Mouse (Mus musculus): ENCODE results near the gene Cntn5. TPM values are rescaled to one million over a fixed set of nuclear protein-coding genes. Genes with fewer than 3 reads are reported as not detected.

The Cntn5 gene
- polyA plus RNA-seq, 1 experiment = not detected

DNA sequence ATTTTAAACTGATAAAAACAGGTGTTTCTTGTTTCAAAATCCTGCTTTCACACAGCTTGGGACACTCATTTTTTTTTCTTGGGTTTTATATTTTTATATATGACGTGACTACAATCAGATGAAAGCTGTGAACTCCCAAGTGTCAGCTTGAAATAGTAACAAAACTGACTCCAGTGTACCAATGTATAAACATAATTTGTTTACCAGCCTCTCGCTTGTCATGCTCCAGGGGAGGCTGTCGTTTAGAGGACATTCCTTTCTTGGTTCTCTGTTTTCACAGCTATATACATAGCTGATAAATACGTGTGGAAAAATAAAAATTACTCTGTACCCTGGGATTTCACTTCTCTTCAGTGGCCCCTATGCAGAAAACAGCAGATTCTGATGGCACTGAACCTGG lies 556.4 kb downstream of the Cntn5 start:
- H3K79me2 ChIP-seq (ENCODE audit: control insufficient read depth, insufficient read depth) = no peaks in the 10 kb centered on the region
- no peak for TF ChIP-seq SRF (IDR thresholded peaks at IDR 0.05; ENCODE audit: control insufficient read depth, insufficient read length, low read depth)
- no peak for TF ChIP-seq CEBPB (IDR thresholded peaks at IDR 0.05; ENCODE audit: insufficient read depth, poor library complexity, severe bottlenecking)
- no peak for TF ChIP-seq MAX (IDR thresholded peaks at IDR 0.05; ENCODE audit: low read depth)
- TF ChIP-seq MYOG (IDR thresholded peaks at IDR 0.05; ENCODE audit: control insufficient read depth in 1 of 3, insufficient read depth in 1 of 3, insufficient read length in 2 of 3, low read depth in 2 of 3) = no peak
- no peak for TF ChIP-seq MYOD1 (IDR thresholded peaks at IDR 0.05; ENCODE audit: control insufficient read depth in 1 of 3, insufficient read length in 2 of 3, low read depth in 2 of 3)
- TF ChIP-seq REST (IDR thresholded peaks at IDR 0.05; ENCODE audit: insufficient read depth, insufficient read length) = no peak
- no peak for TF ChIP-seq TCF12 (IDR thresholded peaks at IDR 0.05; ENCODE audit: insufficient read depth, poor library complexity, severe bottlenecking)
- TF ChIP-seq USF1 (IDR thresholded peaks at IDR 0.05; ENCODE audit: low read depth) = no peak
- TF ChIP-seq TCF3 (IDR thresholded peaks at IDR 0.05; ENCODE audit: insufficient read length, low read depth) = no peak
- no peak for TF ChIP-seq POLR2A (IDR thresholded peaks at IDR 0.05; ENCODE audit: insufficient read length, low read depth)
- no peak for TF ChIP-seq E2F4 (IDR thresholded peaks at IDR 0.05; ENCODE audit: insufficient read depth)
- no peak for TF ChIP-seq POLR2AphosphoS2 (IDR thresholded peaks at IDR 0.05; ENCODE audit: insufficient read length, low read depth)
- H3K4me2 ChIP-seq (ENCODE audit: low read depth) = no peak overlapping the region
- no peaks in the 10 kb centered on the region for H3K36me3 ChIP-seq (ENCODE audit: control insufficient read depth, insufficient read depth)
- no peaks in the 10 kb centered on the region for H3K27me3 ChIP-seq (ENCODE audit: control insufficient read depth, insufficient read depth, insufficient read length)
- no peak overlapping the region for H3K4me3 ChIP-seq
- no peak overlapping the region for H3ac ChIP-seq (ENCODE audit: control insufficient read depth, insufficient read length)

DNA sequence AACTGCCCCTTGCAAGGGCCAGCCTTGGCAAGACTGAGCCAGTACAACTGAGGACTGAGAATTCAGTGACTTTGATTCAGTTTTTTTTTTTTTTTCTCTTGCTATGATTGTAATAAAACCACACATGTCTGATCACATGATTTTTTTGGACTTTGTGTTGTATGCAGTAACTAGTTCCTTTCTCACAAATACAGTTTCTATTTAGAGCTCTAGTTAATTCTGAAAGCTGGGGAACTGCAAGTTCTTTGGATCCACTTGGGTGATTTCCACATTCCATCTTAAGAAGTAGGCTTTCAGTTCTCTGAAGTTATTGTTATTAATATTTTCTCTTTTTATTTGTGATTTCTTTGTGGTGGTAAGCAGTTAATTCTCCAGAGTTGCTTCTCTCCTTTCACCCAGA lies 563.8 kb downstream of the Cntn5 start:
- Histone ChIP-seq H3K27me3 (ENCODE audit: control insufficient read depth, insufficient read depth, insufficient read length) (no peaks in the 10 kb centered on the region), H3K4me2 (ENCODE audit: low read depth) (no peak overlapping the region), H3K79me2 (ENCODE audit: control insufficient read depth, insufficient read depth) (no peaks in the 10 kb centered on the region), H3K4me3 (no peak overlapping the region), H3ac (ENCODE audit: control insufficient read depth, insufficient read length) (no peak overlapping the region), H3K36me3 (ENCODE audit: control insufficient read depth, insufficient read depth) (no peaks in the 10 kb centered on the region)
- TF ChIP-seq POLR2A (IDR thresholded peaks at IDR 0.05; ENCODE audit: insufficient read length, low read depth) (no peak), USF1 (IDR thresholded peaks at IDR 0.05; ENCODE audit: low read depth) (no peak), MYOD1 (IDR thresholded peaks at IDR 0.05; ENCODE audit: control insufficient read depth in 1 of 3, insufficient read length in 2 of 3, low read depth in 2 of 3) (no peak), CEBPB (IDR thresholded peaks at IDR 0.05; ENCODE audit: insufficient read depth, poor library complexity, severe bottlenecking) (no peak), MYOG (IDR thresholded peaks at IDR 0.05; ENCODE audit: control insufficient read depth in 1 of 3, insufficient read depth in 1 of 3, insufficient read length in 2 of 3, low read depth in 2 of 3) (no peak), E2F4 (IDR thresholded peaks at IDR 0.05; ENCODE audit: insufficient read depth) (no peak), TCF12 (IDR thresholded peaks at IDR 0.05; ENCODE audit: insufficient read depth, poor library complexity, severe bottlenecking) (no peak), TCF3 (IDR thresholded peaks at IDR 0.05; ENCODE audit: insufficient read length, low read depth) (no peak), SRF (IDR thresholded peaks at IDR 0.05; ENCODE audit: control insufficient read depth, insufficient read length, low read depth) (no peak), MAX (IDR thresholded peaks at IDR 0.05; ENCODE audit: low read depth) (no peak), POLR2AphosphoS2 (IDR thresholded peaks at IDR 0.05; ENCODE audit: insufficient read length, low read depth) (no peak), REST (IDR thresholded peaks at IDR 0.05; ENCODE audit: insufficient read depth, insufficient read length) (no peak)

DNA sequence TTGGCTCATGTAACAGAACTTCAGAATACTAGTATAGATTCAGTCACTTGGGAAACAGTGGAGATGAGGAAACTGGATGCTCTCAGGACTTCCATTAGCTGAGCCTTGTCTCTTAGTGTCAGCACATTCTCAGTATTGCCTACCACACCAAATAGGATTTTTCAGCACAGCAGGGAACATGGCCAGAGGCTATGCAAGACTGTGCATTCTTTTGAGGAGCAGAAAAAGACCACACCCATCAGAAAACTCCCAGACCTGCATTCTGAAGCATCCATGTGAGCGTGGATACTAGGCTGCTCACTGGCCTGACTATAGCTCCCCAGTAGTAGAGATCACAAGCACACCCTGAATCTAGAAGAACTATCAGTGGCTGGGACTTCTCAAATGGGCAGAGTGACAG lies 564.9 kb downstream of the Cntn5 start:
- H3ac ChIP-seq (ENCODE audit: control insufficient read depth, insufficient read length) = no peak overlapping the region
- TF ChIP-seq MAX (IDR thresholded peaks at IDR 0.05; ENCODE audit: low read depth) = no peak
- TF ChIP-seq E2F4 (IDR thresholded peaks at IDR 0.05; ENCODE audit: insufficient read depth) = no peak
- TF ChIP-seq MYOD1 (IDR thresholded peaks at IDR 0.05; ENCODE audit: control insufficient read depth in 1 of 3, insufficient read length in 2 of 3, low read depth in 2 of 3) = no peak
- TF ChIP-seq TCF12 (IDR thresholded peaks at IDR 0.05; ENCODE audit: insufficient read depth, poor library complexity, severe bottlenecking) = no peak
- no peak for TF ChIP-seq TCF3 (IDR thresholded peaks at IDR 0.05; ENCODE audit: insufficient read length, low read depth)
- no peak for TF ChIP-seq CEBPB (IDR thresholded peaks at IDR 0.05; ENCODE audit: insufficient read depth, poor library complexity, severe bottlenecking)
- TF ChIP-seq USF1 (IDR thresholded peaks at IDR 0.05; ENCODE audit: low read depth) = no peak
- no peak for TF ChIP-seq POLR2A (IDR thresholded peaks at IDR 0.05; ENCODE audit: insufficient read length, low read depth)
- no peak for TF ChIP-seq MYOG (IDR thresholded peaks at IDR 0.05; ENCODE audit: control insufficient read depth in 1 of 3, insufficient read depth in 1 of 3, insufficient read length in 2 of 3, low read depth in 2 of 3)
- TF ChIP-seq POLR2AphosphoS2 (IDR thresholded peaks at IDR 0.05; ENCODE audit: insufficient read length, low read depth) = no peak
- no peak for TF ChIP-seq REST (IDR thresholded peaks at IDR 0.05; ENCODE audit: insufficient read depth, insufficient read length)
- no peak for TF ChIP-seq SRF (IDR thresholded peaks at IDR 0.05; ENCODE audit: control insufficient read depth, insufficient read length, low read depth)
- no peaks in the 10 kb centered on the region for H3K36me3 ChIP-seq (ENCODE audit: control insufficient read depth, insufficient read depth)
- no peaks in the 10 kb centered on the region for H3K27me3 ChIP-seq (ENCODE audit: control insufficient read depth, insufficient read depth, insufficient read length)
- no peaks in the 10 kb centered on the region for H3K79me2 ChIP-seq (ENCODE audit: control insufficient read depth, insufficient read depth)
- no peak overlapping the region for H3K4me2 ChIP-seq (ENCODE audit: low read depth)
- no peak overlapping the region for H3K4me3 ChIP-seq

DNA sequence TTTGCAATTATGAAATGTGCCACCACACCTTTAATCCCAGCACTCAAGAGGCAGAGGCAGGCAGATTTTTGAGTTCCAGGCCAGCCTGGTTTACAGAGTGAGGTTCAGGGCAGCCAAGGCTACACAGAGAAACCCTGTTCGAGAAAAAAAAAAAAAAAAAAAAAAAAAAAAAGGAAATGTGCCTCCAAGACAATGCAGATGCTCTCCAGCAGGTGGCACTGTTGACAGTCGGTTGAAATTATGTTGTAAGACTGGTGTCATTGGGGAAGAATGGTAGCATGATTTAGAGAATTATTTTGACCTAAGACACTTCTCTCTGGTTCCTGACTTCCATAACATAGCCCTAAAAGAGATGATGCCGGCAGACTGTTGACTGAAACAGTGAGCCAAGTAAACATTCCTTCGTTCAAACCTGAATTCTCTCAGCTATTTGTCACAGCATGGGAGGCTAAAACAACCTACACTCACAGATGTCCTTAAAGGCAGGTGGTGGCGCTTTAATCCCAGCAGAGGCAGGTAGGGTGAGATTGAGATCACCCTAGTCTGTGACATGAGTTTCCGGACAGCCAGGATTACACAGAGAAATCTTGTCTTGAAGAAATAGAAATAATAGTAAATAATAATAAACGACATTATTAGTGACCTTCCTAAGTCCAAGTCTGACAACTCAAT lies 579.7 kb downstream of the Cntn5 start:
- no peaks in the 10 kb centered on the region for H3K79me2 ChIP-seq (ENCODE audit: control insufficient read depth, insufficient read depth)
- no peak overlapping the region for H3ac ChIP-seq (ENCODE audit: control insufficient read depth, insufficient read length)
- no peaks in the 10 kb centered on the region for H3K36me3 ChIP-seq (ENCODE audit: control insufficient read depth, insufficient read depth)
- no peak overlapping the region for H3K4me2 ChIP-seq (ENCODE audit: low read depth)
- TF ChIP-seq USF1 (IDR thresholded peaks at IDR 0.05; ENCODE audit: low read depth) = no peak
- no peak for TF ChIP-seq MYOG (IDR thresholded peaks at IDR 0.05; ENCODE audit: control insufficient read depth in 1 of 3, insufficient read depth in 1 of 3, insufficient read length in 2 of 3, low read depth in 2 of 3)
- no peak for TF ChIP-seq CEBPB (IDR thresholded peaks at IDR 0.05; ENCODE audit: insufficient read depth, poor library complexity, severe bottlenecking)
- no peak for TF ChIP-seq POLR2AphosphoS2 (IDR thresholded peaks at IDR 0.05; ENCODE audit: insufficient read length, low read depth)
- TF ChIP-seq POLR2A (IDR thresholded peaks at IDR 0.05; ENCODE audit: insufficient read length, low read depth) = no peak
- TF ChIP-seq TCF12 (IDR thresholded peaks at IDR 0.05; ENCODE audit: insufficient read depth, poor library complexity, severe bottlenecking) = no peak
- H3K4me3 ChIP-seq = no peak overlapping the region
- no peaks in the 10 kb centered on the region for H3K27me3 ChIP-seq (ENCODE audit: control insufficient read depth, insufficient read depth, insufficient read length)

Measured in myocyte (in vitro differentiated cells).